Mouse (Mus musculus): ENCODE measurements around the gene Idh3g.

Idh3g gene

GRCm38 (mm10) chrX:73786364-73787224 lies at the start of gene Idh3g, which contains the start of gene Ssr4:
Idh3g (minus strand) TSS chrX:73786897.
Ssr4 (plus strand) TSS chrX:73787028.
- Histone ChIP-seq H3K4me1 (replicated peaks; ENCODE audit: low read depth, low read length) (peaks cover 59% of the 10 kb centered on the region), H3K4me3 (replicated peaks; ENCODE audit: low read length) (peak within 1 kb of the TSS; percentile 89), H3K27me3 (ENCODE audit: insufficient read depth, low read length) (no peaks in the 10 kb centered on the region), H3K9me3 (ENCODE audit: low read length) (no peaks in the 10 kb centered on the region), H3K36me3 (ENCODE audit: insufficient read depth, low read length) (peaks cover 74% of the 10 kb centered on the region)
- TF ChIP-seq NANOG (IDR thresholded peaks at IDR 0.05; ENCODE audit: borderline replicate concordance, low read length) (no peak), CTCF (conservative IDR thresholded peaks at IDR 0.05; ENCODE audit: low read length) (0 out of 2 replicates have a peak, but pooled peaks have one; percentile 5)

DNA sequence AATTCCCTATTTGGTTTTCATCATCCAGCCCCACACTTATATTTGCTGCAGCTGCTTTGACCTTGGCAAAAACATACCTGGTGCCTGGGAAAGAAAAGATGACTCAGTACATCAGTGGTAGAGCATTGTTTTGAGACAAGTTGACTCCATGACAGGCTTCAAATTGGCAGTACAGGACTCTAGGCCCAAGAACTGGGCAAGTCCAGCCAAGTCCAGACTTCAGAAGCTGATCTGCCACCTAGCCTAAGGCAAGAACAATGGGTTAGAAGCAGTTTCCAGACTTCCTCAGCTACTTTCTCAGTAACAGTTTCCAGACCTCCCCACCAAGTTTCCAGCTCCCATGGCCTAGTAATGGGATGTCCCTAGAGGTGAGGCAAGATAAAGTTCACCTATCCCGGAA lies 49.0 kb upstream of the Idh3g start:
- no peak for TF ChIP-seq NANOG (IDR thresholded peaks at IDR 0.05; ENCODE audit: borderline replicate concordance, low read length)
- no peak for TF ChIP-seq POU5F1 (IDR thresholded peaks at IDR 0.05; ENCODE audit: borderline replicate concordance, low read length)
- TF ChIP-seq CTCF (conservative IDR thresholded peaks at IDR 0.05; ENCODE audit: low read length) = no peak
- H3K36me3 ChIP-seq (ENCODE audit: insufficient read depth, low read length) = no peaks in the 10 kb centered on the region
- H3K9me3 ChIP-seq (ENCODE audit: low read length) = no peaks in the 10 kb centered on the region

DNA sequence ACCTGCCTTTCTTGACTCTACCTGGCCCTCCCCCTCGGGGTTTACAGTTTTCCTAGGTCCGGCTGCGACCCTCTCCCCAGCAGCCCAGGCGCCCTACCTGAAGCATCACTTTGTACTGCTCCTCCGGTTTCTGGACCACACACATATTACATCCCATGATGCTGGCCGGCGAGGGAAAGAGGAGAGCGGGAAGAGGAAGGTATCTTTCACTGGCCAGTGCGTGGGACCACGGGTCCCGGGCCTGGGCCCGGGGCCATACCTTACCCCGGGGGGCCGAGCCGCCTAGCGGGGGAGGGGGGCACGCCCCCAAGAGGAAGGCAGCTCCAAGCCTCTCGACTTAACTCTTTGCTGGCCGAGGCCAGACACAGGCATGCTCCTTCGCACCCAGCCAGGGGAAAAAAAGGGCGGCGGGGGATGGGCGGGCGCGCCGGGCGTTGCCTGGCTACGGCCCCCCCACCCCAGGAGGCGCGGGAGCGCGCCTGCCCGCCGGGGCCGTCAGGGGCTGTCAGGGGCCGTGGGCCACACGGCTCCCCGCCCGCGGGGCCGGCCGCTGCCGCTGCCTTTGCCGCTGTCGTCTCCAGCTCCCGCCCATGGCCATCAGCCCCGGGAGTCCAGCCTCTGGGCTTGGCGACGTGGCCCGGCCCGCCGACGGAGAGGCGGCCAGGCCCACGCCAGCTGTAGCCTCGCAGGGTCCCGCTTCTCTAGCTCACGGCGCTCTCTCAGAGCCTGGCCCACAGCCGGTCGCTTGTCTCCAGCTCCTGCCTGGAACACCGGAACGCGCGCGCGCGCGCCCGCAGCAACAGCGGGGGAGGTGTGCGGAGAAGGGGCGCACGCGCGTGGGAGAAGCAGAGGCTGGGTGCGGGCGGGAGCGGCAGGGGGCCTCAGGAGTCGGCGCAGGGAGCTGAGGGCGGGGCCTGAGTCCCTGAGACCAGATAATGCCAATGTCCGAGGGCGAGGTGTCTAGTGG lies 37.8 kb upstream of the Idh3g start, which contains the start of gene Pdzd4:
TSS of gene Pdzd4 (minus strand) at position 785 of the 967 bp plus-strand sequence.
- no peaks in the 10 kb centered on the region for H3K27me3 ChIP-seq (ENCODE audit: insufficient read depth, low read length)

More for the DNA sequence above, 49.0 kb upstream of the Idh3g start:
- Histone ChIP-seq H3K27me3 (ENCODE audit: insufficient read depth, low read length) (no peaks in the 10 kb centered on the region), H3K4me3 (replicated peaks; ENCODE audit: low read length) (no peak overlapping the region), H3K4me1 (replicated peaks; ENCODE audit: low read depth, low read length) (peaks cover 7% of the 10 kb centered on the region; the same call in 1 of the 2 replicates)

DNA sequence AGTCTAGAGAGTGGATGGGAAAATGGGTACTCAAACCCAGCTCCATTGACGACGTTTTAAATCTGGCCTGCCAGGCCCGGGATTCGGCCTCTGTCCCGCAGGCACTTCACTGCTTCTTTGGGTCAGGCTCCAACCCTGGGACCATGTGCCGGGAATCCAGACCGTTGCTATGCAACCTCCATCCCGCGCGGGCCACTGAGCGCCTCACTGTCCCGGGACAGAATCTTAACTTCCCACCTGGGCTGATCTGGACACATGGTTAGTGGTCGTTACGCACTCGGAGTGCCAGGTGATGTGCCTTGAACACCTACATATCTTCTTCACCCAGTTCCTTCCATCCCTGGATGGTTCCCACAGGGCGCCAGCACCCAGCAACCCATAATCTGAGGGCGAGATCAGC lies 37.0 kb upstream of the Idh3g start:
- Histone ChIP-seq H3K4me3 (replicated peaks; ENCODE audit: low read length) (peak overlapping the region; percentile 85), H3K36me3 (ENCODE audit: insufficient read depth, low read length) (peaks cover 4% of the 10 kb centered on the region), H3K4me1 (replicated peaks; ENCODE audit: low read depth, low read length) (peaks cover 33% of the 10 kb centered on the region), H3K27me3 (ENCODE audit: insufficient read depth, low read length) (no peaks in the 10 kb centered on the region), H3K9me3 (ENCODE audit: low read length) (no peaks in the 10 kb centered on the region)
- TF ChIP-seq NANOG (IDR thresholded peaks at IDR 0.05; ENCODE audit: borderline replicate concordance, low read length) = no peak
- no peak for TF ChIP-seq CTCF (conservative IDR thresholded peaks at IDR 0.05; ENCODE audit: low read length)
- no peak for TF ChIP-seq POU5F1 (IDR thresholded peaks at IDR 0.05; ENCODE audit: borderline replicate concordance, low read length)

More for the DNA sequence above, 37.8 kb upstream of the Idh3g start, which contains the start of gene Pdzd4:
- Histone ChIP-seq H3K36me3 (ENCODE audit: insufficient read depth, low read length) (no peaks in the 10 kb centered on the region), H3K4me1 (replicated peaks; ENCODE audit: low read depth, low read length) (peaks cover 25% of the 10 kb centered on the region), H3K4me3 (replicated peaks; ENCODE audit: low read length) (peak within 1 kb of the TSS; percentile 85), H3K9me3 (ENCODE audit: low read length) (no peaks in the 10 kb centered on the region)
- TF ChIP-seq CTCF (conservative IDR thresholded peaks at IDR 0.05; ENCODE audit: low read length) (no peak), NANOG (IDR thresholded peaks at IDR 0.05; ENCODE audit: borderline replicate concordance, low read length) (no peak), POU5F1 (IDR thresholded peaks at IDR 0.05; ENCODE audit: borderline replicate concordance, low read length) (no peak)

DNA sequence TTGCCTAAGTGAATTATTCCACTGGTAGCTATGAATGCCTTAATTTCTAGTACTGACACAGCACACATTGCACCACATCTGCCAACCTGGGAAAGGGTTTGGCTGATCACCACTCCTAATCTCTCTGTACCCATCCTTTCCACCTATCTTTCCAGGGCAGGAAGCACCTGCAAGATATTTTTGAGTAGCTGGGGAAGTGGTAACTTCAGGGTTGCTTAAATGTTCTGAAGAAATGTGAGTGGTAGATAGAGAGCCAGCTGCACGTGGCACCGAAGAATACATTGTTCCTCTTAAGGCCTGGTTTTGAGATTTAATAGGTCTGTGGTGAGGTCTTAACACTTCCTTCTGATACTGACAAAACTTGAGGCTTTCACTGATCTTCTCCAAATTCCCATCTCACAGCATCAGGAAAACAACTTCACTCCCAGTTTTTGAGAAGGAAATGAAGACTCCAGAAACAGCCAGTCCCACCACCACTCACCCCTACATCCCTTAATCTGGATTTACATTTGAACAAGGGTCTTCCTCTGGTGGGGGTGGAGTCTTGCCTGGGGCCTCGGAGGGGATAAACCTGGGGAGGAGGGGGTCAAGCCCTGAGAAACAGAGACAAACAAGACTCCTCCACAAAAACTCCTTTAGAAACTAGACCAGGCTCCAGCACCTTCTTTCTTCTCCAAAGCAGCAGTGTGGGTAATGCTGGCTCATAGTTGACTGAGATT lies 30.1 kb upstream of the Idh3g start:
- TF ChIP-seq NANOG (IDR thresholded peaks at IDR 0.05; ENCODE audit: borderline replicate concordance, low read length) = no peak
- no peak for TF ChIP-seq CTCF (conservative IDR thresholded peaks at IDR 0.05; ENCODE audit: low read length)
- no peak for TF ChIP-seq POU5F1 (IDR thresholded peaks at IDR 0.05; ENCODE audit: borderline replicate concordance, low read length)

GRCm38 (mm10) chrX:73815072-73815471 lies 28.4 kb upstream of the Idh3g start:
- Histone ChIP-seq H3K9me3 (ENCODE audit: low read length) (no peaks in the 10 kb centered on the region), H3K27me3 (ENCODE audit: insufficient read depth, low read length) (no peaks in the 10 kb centered on the region), H3K4me1 (replicated peaks; ENCODE audit: low read depth, low read length) (peaks cover 75% of the 10 kb centered on the region), H3K4me3 (replicated peaks; ENCODE audit: low read length) (peak overlapping the region; percentile 62), H3K36me3 (ENCODE audit: insufficient read depth, low read length) (peaks cover 18% of the 10 kb centered on the region)
- TF ChIP-seq NANOG (IDR thresholded peaks at IDR 0.05; ENCODE audit: borderline replicate concordance, low read length) (no peak), CTCF (conservative IDR thresholded peaks at IDR 0.05; ENCODE audit: low read length) (no peak), POU5F1 (IDR thresholded peaks at IDR 0.05; ENCODE audit: borderline replicate concordance, low read length) (no peak)

More for the DNA sequence above, 30.1 kb upstream of the Idh3g start:
- Histone ChIP-seq H3K9me3 (ENCODE audit: low read length) (no peaks in the 10 kb centered on the region), H3K27me3 (ENCODE audit: insufficient read depth, low read length) (no peaks in the 10 kb centered on the region), H3K36me3 (ENCODE audit: insufficient read depth, low read length) (peaks cover 14% of the 10 kb centered on the region), H3K4me1 (replicated peaks; ENCODE audit: low read depth, low read length) (peaks cover 71% of the 10 kb centered on the region), H3K4me3 (replicated peaks; ENCODE audit: low read length) (peak overlapping the region; percentile 62; the same call in 1 of the 2 replicates)

DNA sequence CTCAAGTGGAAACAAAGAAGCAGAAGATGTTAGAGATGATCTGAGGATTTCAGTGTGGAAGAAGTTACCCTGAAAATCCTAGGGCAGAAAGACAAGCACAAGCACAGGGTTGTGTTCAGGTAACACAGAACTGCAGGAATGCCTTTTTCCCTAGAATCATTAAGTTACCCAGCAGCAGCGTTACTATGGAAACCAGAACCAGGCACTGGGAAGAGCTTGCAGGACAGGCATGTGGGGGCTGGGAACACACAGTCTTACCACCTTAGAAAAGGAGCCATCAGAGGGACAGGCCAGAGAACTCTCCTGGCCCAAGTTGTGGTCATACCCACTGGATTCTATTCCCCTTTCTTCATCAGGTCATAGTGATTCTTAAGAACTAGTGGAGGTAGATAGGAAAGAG lies 19.1 kb upstream of the Idh3g start:
- Histone ChIP-seq H3K27me3 (ENCODE audit: insufficient read depth, low read length) (no peaks in the 10 kb centered on the region), H3K4me3 (replicated peaks; ENCODE audit: low read length) (no peak overlapping the region), H3K4me1 (replicated peaks; ENCODE audit: low read depth, low read length) (peaks cover 78% of the 10 kb centered on the region), H3K9me3 (ENCODE audit: low read length) (no peaks in the 10 kb centered on the region), H3K36me3 (ENCODE audit: insufficient read depth, low read length) (peaks cover 35% of the 10 kb centered on the region)
- no peak for TF ChIP-seq NANOG (IDR thresholded peaks at IDR 0.05; ENCODE audit: borderline replicate concordance, low read length)

All from E14TG2a.4 (cell line).